Mouse (Mus musculus) left cerebral cortex, postnatal 14 days (tissue): ENCODE measurements around the gene Tmem235. TPM values are rescaled to one million over a fixed set of nuclear protein-coding genes. Genes with fewer than 3 reads are reported as not detected.
"Not testable (repeated sequence)": the region's sequence is repeated elsewhere in the genome, so short reads cannot be mapped to it uniquely, and the experiment has no call there.

Source experiments
- DNase-seq, 2 experiments: peaks; one replicate each; pipeline ENCODE4 v3.0.0; 2021 to 2022; ENCODE audit warnings: low spot score in 2 of 2, mixed read lengths in 1 of 2
- intact Hi-C: fragments of 180-260 bp; cut with DNase I; formaldehyde crosslinking; loops from one replicate; pipeline ENCODE4 v1.15.1; 2025
- total RNA-seq, 2 experiments: library from RNA; stranded (reverse); gene quantifications; 2 replicates each; pipeline ENCODE4 v1.2.3; 2021

Gene Tmem235
- total RNA-seq, 2 experiments from 2014 or later = not detected

DNA sequence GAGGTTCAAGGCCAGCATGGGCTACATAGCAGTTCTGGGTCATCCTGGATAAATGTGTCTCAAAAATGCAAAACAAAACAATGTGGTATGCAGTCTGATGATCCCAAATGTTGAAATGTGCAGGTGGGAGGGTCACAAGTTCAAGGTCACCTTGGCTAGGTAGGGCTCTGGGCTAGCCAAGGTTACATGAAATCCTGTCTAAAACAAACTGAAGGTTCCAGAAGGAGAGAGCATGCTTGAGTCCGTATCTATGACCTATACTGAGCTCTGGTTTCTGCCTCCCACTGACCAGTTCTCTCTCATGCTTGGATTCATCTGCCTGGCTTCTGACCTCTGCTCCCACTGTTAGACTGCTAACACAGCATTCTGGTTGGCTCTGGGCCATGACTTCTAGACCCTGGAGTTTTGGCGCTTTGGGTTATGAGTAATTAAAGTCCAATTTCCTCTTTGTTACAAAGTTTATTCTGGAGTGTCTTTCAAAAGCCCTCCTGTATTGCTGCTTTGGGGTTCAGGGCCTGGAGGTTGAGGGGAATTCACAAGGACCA, 30.8 kb upstream of the Tmem235 start:
- intact Hi-C loops = no loop called here
- no peak for DNase-seq

DNA sequence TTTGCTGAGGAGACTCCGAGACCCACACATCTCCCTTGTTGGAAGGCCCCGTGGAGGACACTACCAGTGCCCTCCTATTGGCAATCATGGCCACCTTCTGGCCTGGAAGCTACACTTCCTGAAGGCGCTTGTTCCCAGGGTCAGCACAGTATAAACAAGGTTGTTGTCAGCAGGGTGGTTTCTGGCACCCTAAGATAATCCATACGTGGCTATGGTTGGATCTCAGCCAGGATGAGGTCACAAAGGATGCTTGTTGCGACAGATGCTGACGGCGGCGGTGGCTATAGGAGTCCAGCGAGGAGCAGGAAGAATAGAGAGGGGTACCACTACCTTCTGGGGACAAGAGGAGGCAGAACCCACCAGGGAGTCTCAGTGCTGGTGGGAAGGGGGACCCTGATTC, 30.2 kb upstream of the Tmem235 start:
- intact Hi-C loops = no loop called here
- no peak for DNase-seq

DNA sequence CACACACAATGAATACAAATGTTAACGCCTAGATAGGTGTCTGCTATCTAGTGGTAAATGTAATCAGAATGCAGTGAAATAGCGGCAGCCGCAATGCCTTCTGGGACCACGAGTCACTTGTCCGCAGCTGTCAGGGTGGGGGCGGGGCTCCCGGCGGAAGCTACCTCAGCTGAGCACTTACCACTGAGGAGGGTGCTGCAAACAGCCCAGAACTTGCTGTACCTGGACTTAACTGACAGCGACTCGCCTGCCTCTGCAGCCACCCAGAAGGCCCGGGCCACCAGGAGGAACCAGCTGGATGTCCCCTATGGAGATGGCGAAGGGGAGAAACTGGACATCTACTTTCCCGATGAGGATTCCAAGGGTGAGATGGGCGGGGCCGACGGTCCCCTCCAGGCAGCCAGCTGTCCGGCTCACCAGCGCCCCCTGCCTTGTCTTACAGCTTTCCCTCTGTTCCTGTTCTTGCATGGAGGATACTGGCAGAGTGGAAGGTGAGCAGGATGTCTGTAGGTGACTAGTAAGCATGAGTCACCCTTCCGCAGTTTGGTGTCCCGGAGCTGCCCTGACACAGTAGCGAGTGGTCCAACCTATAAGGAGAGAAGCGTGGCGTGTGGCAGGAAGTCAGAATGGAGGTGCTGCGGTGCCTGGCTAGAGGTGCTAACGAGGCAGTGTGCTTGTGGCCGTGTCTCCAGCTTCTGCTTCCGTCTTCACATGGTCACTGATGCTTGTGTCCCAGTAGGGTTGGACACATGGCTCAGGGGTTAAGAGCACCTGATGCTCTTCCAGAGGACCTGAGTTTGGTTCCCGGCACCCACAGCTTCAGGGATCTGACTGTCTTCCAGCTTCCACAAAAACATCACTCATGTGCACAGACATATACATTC, 28.2 kb upstream of the Tmem235 start:
- intact Hi-C loops = no loop called here
- peak; percentile 71 to 79 for DNase-seq

DNA sequence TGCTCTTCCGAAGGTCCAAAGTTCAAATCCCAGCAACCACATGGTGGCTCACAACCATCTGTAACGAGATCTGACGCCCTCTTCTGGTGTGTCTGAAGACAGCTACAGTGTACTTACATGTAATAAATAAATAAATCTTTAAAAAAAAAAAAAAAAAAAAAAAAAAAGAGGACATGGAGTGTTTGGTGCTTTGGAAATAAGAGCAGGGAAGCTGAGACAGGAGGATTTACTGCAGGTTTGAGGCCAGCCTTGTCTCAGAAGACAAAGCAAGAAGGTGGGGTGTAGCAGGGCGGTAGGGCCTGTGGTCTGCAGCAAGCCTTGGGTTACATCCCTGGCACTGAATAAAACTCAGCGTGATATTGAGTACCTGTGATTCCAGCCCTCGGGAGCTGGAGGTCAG, 27.0 kb upstream of the Tmem235 start:
- intact Hi-C loops, DNase-seq: not testable (repeated sequence)

DNA sequence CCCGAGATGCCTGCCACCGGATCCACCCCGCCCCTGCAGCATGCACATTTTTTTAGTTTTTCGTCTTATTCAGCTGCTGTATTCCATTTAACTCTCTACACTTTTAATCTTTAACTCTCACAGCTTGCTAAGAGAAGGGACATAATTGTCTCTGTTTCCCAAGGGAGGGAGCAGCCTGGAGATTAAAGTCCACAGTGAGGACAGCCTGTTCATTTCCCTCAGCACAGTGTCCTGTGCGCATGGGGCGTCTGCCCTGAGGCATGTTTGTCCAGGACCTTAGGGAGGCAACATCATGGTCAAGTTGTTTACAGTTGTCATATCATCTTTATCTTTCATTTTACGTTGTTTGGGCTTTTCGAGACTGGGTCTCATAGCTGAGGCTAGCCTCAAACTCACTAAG, 26.5 kb upstream of the Tmem235 start:
- intact Hi-C loops = no loop called here
- DNase-seq = no peak

DNA sequence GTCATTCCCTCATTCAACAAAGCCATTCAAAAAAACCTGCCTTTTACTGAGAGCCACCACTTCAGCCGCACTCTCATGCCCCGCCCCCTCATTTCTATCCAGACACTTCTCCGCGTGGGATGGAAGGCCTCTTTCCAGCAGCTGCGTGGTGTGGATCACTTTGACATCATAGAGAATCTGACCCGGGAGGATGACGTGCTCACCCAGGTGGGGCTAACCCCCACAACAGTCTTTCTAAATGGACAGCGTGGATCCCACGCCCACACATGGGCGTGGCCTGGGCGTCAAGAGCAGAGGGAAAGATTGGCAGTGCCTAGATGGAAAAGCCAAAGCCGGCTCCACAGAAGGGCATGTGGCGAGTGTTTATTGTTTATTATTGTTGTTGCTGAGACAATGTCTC, 24.2 kb upstream of the Tmem235 start:
- peak; percentile 51 to 78 for DNase-seq
- intact Hi-C loops = no loop called here

DNA sequence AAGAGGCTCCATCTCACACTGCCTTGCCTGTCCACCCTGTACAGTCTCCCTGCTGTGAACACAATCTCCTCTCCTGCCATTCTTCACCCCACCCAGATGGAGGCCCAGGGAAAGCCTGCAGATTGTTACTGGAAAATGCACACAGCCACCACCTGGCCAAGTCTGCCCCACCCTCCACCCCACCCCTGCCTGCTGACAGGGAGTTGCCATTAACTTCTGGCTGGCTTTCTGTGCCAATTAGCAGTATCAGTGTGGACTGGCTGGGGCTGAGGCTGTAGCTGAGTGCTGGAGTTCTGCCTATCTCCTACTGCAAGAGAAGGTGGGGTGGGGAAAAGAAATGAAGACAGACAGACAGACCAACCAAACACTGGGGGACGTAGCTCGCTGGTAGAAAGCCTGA, 22.0 kb upstream of the Tmem235 start:
- intact Hi-C loops = no loop called here
- DNase-seq = no peak

DNA sequence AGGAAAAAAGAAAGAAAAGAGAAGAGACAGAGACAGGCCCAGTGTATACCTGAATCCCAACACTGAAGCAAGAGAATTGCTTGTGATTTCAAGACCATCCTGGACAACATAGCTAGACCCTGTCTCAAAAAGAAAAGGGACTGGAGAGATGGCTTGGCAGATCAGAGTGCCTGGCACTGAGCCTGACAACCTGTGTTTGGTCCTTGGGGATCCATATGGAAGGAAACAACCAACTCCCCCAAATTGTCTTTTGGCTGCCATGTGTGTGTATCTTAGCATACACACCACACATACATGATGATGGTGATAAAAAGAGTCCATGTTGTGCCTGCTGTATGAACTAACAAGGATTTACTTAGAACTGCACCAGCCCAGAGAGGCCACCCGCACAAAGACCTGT, 21.5 kb upstream of the Tmem235 start:
- intact Hi-C loops = no loop called here
- no peak for DNase-seq

DNA sequence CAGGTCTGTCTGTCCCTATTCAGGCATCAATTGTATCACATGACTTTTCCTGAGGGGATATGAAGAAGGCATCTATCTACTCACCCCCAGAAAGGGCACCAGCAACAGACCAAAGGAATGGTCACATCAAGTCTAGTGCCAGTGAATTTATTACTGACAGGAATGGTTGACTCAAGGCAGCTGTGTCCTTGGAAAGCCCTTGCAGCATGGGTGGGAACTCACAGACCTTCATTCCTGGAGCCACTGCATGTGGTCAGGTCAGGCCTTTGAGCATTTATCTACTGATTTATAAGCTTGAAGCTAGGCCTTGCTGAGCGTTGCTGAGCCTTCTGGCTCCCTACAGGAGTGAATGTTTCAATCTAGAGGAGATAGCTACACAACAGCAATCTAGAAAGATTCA, 19.6 kb upstream of the Tmem235 start:
- intact Hi-C loops = no loop called here
- DNase-seq = no peak

DNA sequence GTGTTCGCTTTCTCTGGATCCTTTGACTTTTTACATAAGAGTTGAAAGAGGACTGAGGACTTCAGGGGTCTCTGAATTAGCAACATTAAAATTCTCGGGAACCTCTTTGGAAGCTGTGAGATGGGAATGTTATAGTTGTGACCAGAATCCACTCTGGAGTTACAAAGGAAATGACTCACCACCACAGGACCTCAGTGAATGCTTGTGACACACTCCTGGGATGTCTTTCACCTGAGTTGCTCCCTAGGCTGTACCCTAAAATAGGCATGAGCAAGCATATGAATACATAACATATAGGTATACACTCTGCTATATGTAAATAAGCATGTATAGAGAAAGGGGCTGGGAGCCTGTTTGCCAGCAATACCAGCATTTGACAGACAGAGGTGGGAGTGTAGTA, 17.1 kb upstream of the Tmem235 start:
- intact Hi-C loops = no loop called here

DNA sequence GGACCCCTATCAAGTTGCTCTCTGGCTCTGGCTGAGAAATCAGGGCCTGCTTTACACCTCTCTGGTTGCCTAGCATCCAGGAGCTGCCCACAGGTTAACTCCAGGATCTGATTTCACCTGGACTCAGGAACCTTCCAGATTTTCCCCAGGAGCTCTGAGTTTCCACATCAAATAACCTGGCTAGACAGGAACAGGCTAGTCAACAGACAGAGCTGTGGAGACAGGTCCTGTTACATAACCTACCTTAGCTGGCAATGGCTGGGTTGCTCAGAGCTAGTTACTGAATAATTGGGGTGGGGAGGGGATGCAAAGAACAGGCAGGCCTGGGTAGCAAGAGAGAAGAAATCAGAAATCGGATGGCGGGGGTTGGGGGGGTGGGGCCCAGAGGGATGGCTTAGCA, 15.6 kb upstream of the Tmem235 start:
- intact Hi-C loops = no loop called here
- no peak for DNase-seq

More for the DNA sequence above, 17.1 kb upstream of the Tmem235 start:
- DNase-seq = no peak

DNA sequence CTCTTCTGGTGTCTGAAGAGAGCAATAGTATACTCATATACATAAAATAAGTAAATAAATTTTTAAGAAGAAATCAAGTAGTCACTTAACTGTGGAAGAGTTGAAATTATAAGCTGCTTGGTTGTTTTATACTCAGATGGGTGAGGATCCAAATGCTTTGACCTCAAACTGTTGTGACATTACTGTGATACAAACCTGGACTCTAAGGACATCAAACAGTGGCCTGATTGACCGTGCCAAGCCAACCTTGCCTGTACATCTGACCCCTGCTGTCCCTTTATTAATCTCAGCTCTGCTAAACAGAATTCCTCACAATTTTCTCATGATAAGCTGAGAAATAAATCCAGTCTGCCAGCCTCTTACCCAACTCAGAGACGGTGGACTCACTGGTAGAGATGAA, 14.9 kb upstream of the Tmem235 start:
- no peak for DNase-seq
- intact Hi-C loops = no loop called here

DNA sequence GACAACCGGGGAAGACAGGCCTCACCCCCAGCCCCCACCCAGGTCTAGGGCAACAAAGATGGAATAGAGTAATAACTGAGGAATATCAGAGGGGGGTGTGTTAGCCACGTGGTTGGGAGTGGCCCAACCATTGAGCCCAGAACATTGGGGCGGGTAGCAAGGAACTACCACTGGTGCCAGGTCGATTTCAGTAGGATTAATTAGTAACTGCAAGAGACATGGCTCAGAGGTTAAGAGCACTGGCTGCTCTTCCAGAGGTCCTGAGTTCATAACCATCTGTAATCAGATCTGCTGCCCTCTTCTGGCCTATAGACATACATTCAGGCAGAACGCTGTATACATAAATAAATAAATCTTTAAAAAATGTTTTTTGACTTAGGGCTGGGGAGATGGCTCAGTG, 13.9 kb upstream of the Tmem235 start:
- intact Hi-C loops = no loop called here
- DNase-seq = no peak

DNA sequence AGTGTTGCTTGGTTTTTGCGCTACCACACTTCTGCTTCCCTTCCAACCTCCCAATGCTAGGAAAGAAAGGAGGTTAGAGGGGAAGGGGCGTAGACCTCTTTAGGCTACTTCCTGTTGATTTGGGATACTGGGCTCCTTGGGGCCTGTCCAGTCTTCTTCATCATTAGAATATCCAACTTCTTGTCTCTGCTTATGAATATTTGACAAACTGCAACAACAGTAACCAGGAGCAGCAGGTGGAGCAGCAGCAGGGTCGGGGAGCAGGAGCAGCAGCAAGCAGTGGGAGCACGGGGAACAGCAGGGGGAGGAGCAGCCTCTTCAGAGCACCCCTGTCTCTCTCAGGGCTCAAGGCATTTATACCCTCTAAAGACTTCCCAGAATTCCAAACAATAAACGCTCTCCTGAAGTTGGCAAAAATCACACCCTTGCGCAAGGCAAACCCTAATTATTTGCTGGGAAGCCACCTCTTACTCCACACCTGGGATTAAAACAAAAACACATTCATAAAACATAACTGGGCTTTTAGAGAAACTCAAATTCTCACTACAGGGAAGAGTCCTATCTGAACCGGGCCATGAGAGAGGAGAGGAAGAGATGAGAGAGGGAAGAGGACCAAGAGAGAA, 12.8 kb upstream of the Tmem235 start:
- no peak for DNase-seq
- intact Hi-C loops = no loop called here

DNA sequence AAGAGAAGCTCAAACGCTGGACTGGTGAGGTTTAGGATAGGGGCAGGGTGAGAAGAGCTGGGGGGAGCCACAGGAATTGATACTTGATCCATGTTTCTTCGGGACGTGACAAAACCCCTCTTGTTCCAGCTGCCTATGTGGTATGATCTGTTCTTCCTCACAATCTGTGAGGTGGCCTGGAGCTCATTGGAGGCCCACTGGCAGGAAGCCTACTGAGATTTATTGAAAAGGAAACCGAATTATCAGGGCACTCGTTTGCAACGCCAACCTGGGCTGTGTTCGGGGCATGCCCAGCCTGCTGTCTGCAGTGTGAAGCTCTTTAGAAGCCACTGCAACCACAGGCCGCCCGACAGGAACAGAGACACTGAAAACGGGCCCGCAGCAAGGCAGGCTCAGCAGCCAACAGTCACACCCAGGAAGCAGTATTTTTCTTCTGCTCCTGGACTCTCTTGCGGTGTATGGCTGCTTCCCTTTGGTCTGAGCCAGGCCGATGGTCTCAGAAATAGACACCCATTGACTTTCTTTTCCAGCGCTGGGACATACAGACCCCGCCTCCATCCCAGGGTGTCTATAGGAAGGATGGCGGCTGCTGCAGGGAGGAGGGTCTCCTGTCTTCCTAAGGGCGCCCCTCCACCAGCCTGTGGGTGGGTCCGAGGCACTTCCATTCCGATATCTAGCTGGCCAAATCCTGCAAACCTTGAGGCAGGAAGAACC, 12.1 kb upstream of the Tmem235 start:
- intact Hi-C loops = no loop called here

DNA sequence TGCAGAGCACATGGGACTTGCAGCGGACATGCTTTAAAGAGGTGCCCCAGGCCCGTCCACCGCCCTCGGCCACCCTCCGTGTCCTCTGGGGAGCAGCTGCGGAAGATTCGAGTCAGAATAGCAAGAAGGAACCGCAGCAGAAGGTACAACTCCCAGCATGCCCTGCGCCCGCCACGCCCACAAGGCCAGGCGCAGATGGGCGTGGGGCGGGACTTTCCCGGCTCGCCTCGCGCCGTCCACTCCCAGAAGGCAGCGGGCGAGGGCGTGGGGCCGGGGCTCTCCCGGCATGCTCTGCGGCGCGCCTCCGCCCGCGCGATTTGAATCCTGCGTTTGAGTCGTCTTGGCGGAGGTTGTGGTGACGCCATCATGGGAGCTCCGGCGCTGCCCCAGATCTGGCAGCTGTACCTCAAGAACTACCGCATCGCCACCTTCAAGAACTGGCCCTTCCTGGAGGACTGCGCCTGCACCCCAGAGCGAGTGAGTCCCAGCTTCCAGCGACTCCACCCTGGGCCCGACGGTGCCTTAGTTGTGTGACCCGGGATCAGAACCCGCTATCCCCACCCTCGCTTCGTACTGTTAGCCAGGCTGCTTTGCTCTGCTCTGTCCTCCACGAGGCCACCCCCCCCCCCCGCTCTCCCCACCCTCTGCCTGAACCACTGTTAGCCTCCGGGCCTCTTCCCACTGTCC, 11.4 kb upstream of the Tmem235 start, which contains the start of gene Birc5:
Gene Birc5, plus strand, starts transcription at position 267 of the 687 bp plus-strand sequence.
- peak; percentile 97 for DNase-seq
- intact Hi-C loops = no loop called here

More for the DNA sequence above, 12.1 kb upstream of the Tmem235 start:
- peak in 1 of 2 experiments; percentile 25 for DNase-seq

DNA sequence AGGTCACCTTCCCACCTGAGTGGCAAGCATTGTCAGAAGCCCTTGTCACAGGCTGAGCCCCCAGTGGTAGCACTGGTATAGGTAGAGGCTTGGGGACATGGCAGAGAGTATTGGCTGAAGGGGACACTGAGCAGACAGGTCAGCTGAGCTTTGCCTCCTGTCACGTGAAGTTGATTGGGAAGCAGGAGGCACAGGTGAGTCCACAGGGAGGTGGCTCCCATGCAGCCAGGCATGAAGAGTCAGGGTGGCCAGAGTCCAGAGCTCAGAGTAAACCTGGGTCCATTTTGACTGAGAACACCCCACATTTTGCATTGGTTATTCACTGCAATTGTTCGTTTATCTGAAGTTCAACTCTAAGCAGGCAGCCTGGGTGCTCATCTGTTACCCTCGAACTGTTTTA, 7.7 kb upstream of the Tmem235 start:
- no peak for DNase-seq
- intact Hi-C loops = no loop called here

DNA sequence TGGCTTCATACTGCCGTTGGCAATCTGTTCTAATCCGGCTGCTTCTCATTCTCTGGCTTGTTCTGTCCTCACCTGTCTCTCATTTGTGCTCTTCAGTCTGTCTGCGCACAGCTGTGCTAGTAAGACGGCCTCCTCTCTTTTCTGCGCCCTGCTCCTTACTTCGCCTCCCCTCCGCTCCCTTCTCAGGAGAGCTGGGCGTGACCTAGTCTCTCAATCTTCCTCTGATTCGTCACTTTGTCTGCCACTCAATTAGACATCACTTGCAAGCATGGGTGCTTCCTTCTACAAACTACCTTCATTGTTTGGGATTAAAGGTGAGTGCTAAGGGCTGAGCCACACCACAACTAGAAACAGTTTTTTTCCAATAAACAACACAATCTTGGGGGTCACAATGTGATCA, 6.3 kb upstream of the Tmem235 start:
- intact Hi-C loops = no loop called here
- no peak for DNase-seq

DNA sequence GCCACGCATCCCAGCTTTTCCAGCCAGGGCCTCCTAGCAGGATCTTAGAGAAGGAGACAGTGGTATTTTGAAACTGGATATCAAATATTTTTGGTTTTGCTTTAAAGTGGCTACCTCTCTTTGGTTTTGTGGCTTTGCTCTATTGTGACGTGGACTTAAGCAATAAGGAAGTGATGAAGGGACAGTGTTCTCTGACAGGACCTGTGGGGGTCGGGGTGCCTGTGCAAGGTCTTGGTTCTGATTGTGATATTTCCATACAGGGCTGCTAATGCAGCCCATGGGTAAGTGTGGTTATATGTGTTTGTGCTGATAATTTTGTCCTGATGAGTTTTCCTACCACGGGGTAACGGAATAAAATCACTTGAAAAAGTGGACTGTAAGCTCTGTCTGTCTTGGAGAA, 5.2 kb upstream of the Tmem235 start:
- DNase-seq = no peak
- intact Hi-C loops = no loop called here

DNA sequence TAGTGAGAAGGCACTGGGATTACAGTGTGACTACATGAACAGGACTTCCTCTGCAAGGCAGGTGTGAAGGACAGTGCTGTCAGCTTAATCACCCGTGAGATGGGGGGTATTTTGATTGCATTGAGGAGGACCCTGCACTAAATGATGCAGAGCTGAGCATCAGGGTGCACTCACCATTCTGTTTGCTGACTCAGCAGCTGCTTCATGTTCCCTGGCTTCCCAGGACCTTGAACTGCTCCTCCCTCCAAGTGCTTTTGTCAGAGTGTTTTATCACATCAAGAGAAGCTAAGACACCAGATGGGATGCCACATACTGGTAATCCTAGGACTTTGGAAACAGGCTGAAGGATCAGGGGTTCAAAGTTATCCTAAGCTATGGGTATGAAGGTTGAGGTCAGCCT, 4.6 kb upstream of the Tmem235 start:
- no peak for DNase-seq
- intact Hi-C loops = no loop called here
